Mouse (Mus musculus) heart, embryonic 11.5 days (tissue): ENCODE results near the gene Rad51b. TPM values are rescaled to one million over a fixed set of nuclear protein-coding genes. Genes with fewer than 3 reads are reported as not detected.

Source experiments
- ATAC-seq: fragments of 200-750 bp; cut with Nextera tagmentation; replicated peaks from 2 replicates; pipeline ENCODE4 v1.8.0; 2017; ENCODE audit warnings: moderate library complexity; ENCODE audit not compliant: insufficient number of reproducible peaks, low FRiP score, low TSS enrichment
- H3K27ac ChIP-seq: fragments of 300-500 bp; sonication (generic); 2 replicates; pipeline ENCODE4 v1.5.1; 2014; ENCODE audit warnings: mild to moderate bottlenecking, low read depth, low read length
- H3K27me3 ChIP-seq: fragments of 300-500 bp; sonication (generic); 2 replicates; pipeline ENCODE4 v1.6.1; 2014; ENCODE audit warnings: mild to moderate bottlenecking, low read length, mixed read lengths; ENCODE audit not compliant: control insufficient read depth, insufficient read depth
- H3K36me3 ChIP-seq: fragments of 300-500 bp; sonication (generic); 2 replicates; pipeline ENCODE4 v1.6.1; 2014; ENCODE audit warnings: mild to moderate bottlenecking, low read length, moderate library complexity, mixed read lengths; ENCODE audit not compliant: control insufficient read depth, insufficient read depth
- H3K4me1 ChIP-seq: fragments of 300-500 bp; sonication (generic); 2 replicates; pipeline ENCODE4 v1.6.1; 2014; ENCODE audit warnings: low read length; ENCODE audit not compliant: control insufficient read depth, insufficient read depth
- H3K4me2 ChIP-seq: fragments of 300-500 bp; sonication (generic); 2 replicates; pipeline ENCODE4 v1.6.1; 2014; ENCODE audit warnings: mild to moderate bottlenecking, moderate library complexity
- H3K4me3 ChIP-seq: fragments of 300-500 bp; sonication (generic); 2 replicates; pipeline ENCODE4 v1.5.1; 2014; ENCODE audit warnings: low read depth, low read length
- H3K9ac ChIP-seq: fragments of 300-500 bp; sonication (generic); 2 replicates; pipeline ENCODE4 v1.6.1; 2014; ENCODE audit warnings: mild to moderate bottlenecking, low read depth, low read length, moderate library complexity
- H3K9me3 ChIP-seq: fragments of 300-500 bp; sonication (generic); replicated peaks from 2 replicates; pipeline ENCODE4 v1.6.1; 2016; ENCODE audit warnings: low read length; ENCODE audit not compliant: control insufficient read depth
- WGBS: fragments of 180-500 bp; shearing (Covaris S2); extraction: QIAGEN DNeasy Blood & Tissue Kit; methylation state at CpG from one replicate; pipeline ENCODE4 v1.1.7; 2014; ENCODE audit not compliant: insufficient replicate concordance; 5-methylcytosine and 5-hydroxymethylcytosine counted together
- polyA plus RNA-seq: library from polyadenylated mRNA; unstranded; fragments of >200 nt; fragmentation: Nextera tagmentation; extraction: Ambion mirVana; gene quantifications from 2 replicates; pipeline ENCODE4 v1.2.1, GENCODE M21; 2014

The Rad51b gene
- polyA plus RNA-seq, 1 experiment from 2014 or later, result 6.4 TPM

- Histone ChIP-seq H3K4me3 (no peak overlapping the region), H3K27me3 (no peaks in the 10 kb centered on the region)
- WGBS, result 81% methylated on average over 11 of the region's 11 CpGs
Measured at GRCm38 (mm10) chr12:79674846-79675439, 377.9 kb downstream of the Rad51b start.

GRCm38 (mm10) chr12:79675440-79676176 is 378.5 kb downstream of the Rad51b start:
- Histone ChIP-seq H3K27me3 (no peaks in the 10 kb centered on the region), H3K4me3 (no peak overlapping the region), H3K27ac (no peak overlapping the region), H3K4me2 (no peak overlapping the region), H3K9ac (no peak overlapping the region), H3K4me1 (peaks cover 22% of the 10 kb centered on the region), H3K9me3 (no peaks in the 10 kb centered on the region), H3K36me3 (no peaks in the 10 kb centered on the region)
- 57% methylated on average over 13 of the region's 13 CpGs for WGBS
- no peak for ATAC-seq

More at GRCm38 (mm10) chr12:79674846-79675439, 377.9 kb downstream of the Rad51b start:
- no peak overlapping the region for H3K4me2 ChIP-seq
- H3K36me3 ChIP-seq, result no peaks in the 10 kb centered on the region
- no peaks in the 10 kb centered on the region for H3K9me3 ChIP-seq
- no peak for ATAC-seq
- H3K27ac ChIP-seq, result no peak overlapping the region
- no peak overlapping the region for H3K9ac ChIP-seq
- peaks cover 16% of the 10 kb centered on the region for H3K4me1 ChIP-seq

GRCm38 (mm10) chr12:79676251-79676650 is 379.2 kb downstream of the Rad51b start:
- 83% methylated on average over 6 of the region's 6 CpGs for WGBS
- no peaks in the 10 kb centered on the region for H3K9me3 ChIP-seq
- peaks cover 24% of the 10 kb centered on the region for H3K4me1 ChIP-seq
- no peak overlapping the region for H3K9ac ChIP-seq
- no peak overlapping the region for H3K27ac ChIP-seq
- no peaks in the 10 kb centered on the region for H3K27me3 ChIP-seq
- no peak overlapping the region for H3K4me3 ChIP-seq
- H3K4me2 ChIP-seq, result no peak overlapping the region
- no peak for ATAC-seq
- H3K36me3 ChIP-seq, result no peaks in the 10 kb centered on the region

GRCm38 (mm10) chr12:79676896-79677295 is 379.8 kb downstream of the Rad51b start:
- H3K27ac ChIP-seq, result no peak overlapping the region
- H3K4me3 ChIP-seq, result no peak overlapping the region
- H3K4me1 ChIP-seq, result peaks cover 24% of the 10 kb centered on the region

GRCm38 (mm10) chr12:79679251-79679901 is 382.3 kb downstream of the Rad51b start:
- Histone ChIP-seq H3K36me3 (no peaks in the 10 kb centered on the region), H3K9ac (no peak overlapping the region), H3K9me3 (no peaks in the 10 kb centered on the region), H3K27me3 (no peaks in the 10 kb centered on the region), H3K27ac (peak overlapping the region; percentile 73), H3K4me3 (no peak overlapping the region), H3K4me2 (no peak overlapping the region), H3K4me1 (peaks cover 28% of the 10 kb centered on the region)
- no peak for ATAC-seq
- 52% methylated on average over 11 of the region's 11 CpGs for WGBS

More at GRCm38 (mm10) chr12:79676896-79677295, 379.8 kb downstream of the Rad51b start:
- Histone ChIP-seq H3K4me2 (no peak overlapping the region), H3K9me3 (no peaks in the 10 kb centered on the region), H3K9ac (no peak overlapping the region), H3K27me3 (no peaks in the 10 kb centered on the region), H3K36me3 (no peaks in the 10 kb centered on the region)
- no peak for ATAC-seq
- 51% methylated on average over 5 of the region's 5 CpGs for WGBS

GRCm38 (mm10) chr12:79679941-79680697 is 383.0 kb downstream of the Rad51b start:
- Histone ChIP-seq H3K36me3 (no peaks in the 10 kb centered on the region), H3K27ac (peak overlapping the region; percentile 73), H3K9ac (no peak overlapping the region), H3K4me1 (peaks cover 28% of the 10 kb centered on the region), H3K4me3 (no peak overlapping the region), H3K4me2 (no peak overlapping the region), H3K27me3 (no peaks in the 10 kb centered on the region), H3K9me3 (no peaks in the 10 kb centered on the region)
- no peak for ATAC-seq
- 78% methylated on average over 9 of the region's 9 CpGs for WGBS

- Histone ChIP-seq H3K36me3 (no peaks in the 10 kb centered on the region), H3K4me3 (no peak overlapping the region), H3K9me3 (no peaks in the 10 kb centered on the region), H3K27ac (peak overlapping the region; percentile 73), H3K4me2 (no peak overlapping the region), H3K9ac (no peak overlapping the region), H3K27me3 (no peaks in the 10 kb centered on the region), H3K4me1 (peaks cover 28% of the 10 kb centered on the region)
- 41% methylated on average over 3 of the region's 3 CpGs for WGBS
- ATAC-seq, result no peak
Measured at GRCm38 (mm10) chr12:79680698-79681072, 383.6 kb downstream of the Rad51b start.

- Histone ChIP-seq H3K36me3 (no peaks in the 10 kb centered on the region), H3K4me3 (no peak overlapping the region), H3K9me3 (no peaks in the 10 kb centered on the region), H3K27ac (no peak overlapping the region), H3K9ac (no peak overlapping the region), H3K4me1 (peaks cover 23% of the 10 kb centered on the region), H3K27me3 (no peaks in the 10 kb centered on the region), H3K4me2 (no peak overlapping the region)
- ATAC-seq, result no peak
- 60% methylated on average over 6 of the region's 6 CpGs for WGBS
Measured at GRCm38 (mm10) chr12:79681571-79681970, 384.5 kb downstream of the Rad51b start.
